Mouse (Mus musculus): Measurements from ENCODE around the gene Taar6. TPM values are rescaled to one million over a fixed set of nuclear protein-coding genes. Genes with fewer than 3 reads are reported as not detected.

Taar6 gene
- polyA plus RNA-seq, 1 experiment from 2014 or later: not detected

Other genes with a start within 250 kb of the Taar6 start
- 245 and 261 TPM in 2 replicates for gene Rps12, start 198.4 kb downstream of the Taar6 start, polyA plus RNA-seq (2015; fragmentation: Nextera tagmentation; extraction: Ambion mirVana)
- gene Slc18b1, start 188.7 kb downstream of the Taar6 start, polyA plus RNA-seq (2015; fragmentation: Nextera tagmentation; extraction: Ambion mirVana): 32.3 and 35.6 TPM in 2 replicates
- not detected in 2 replicates for gene Vnn3, start 134.2 kb downstream of the Taar6 start, polyA plus RNA-seq (2015; fragmentation: Nextera tagmentation; extraction: Ambion mirVana)
- 0.41 and 0.63 TPM in 2 replicates for gene Vnn1, start 91.0 kb downstream of the Taar6 start, polyA plus RNA-seq (2015; fragmentation: Nextera tagmentation; extraction: Ambion mirVana)
- not detected in 2 replicates for gene Taar1, start 65.3 kb downstream of the Taar6 start, polyA plus RNA-seq (2015; fragmentation: Nextera tagmentation; extraction: Ambion mirVana)
- gene Taar2, start 47.1 kb downstream of the Taar6 start, polyA plus RNA-seq (2015; fragmentation: Nextera tagmentation; extraction: Ambion mirVana): 0.27 TPM in 1 of 2 replicates, not detected in the other
- gene Taar3, start 36.1 kb downstream of the Taar6 start, polyA plus RNA-seq (2015; fragmentation: Nextera tagmentation; extraction: Ambion mirVana): not detected in 2 replicates
- gene Taar4, start 25.2 kb downstream of the Taar6 start, polyA plus RNA-seq (2015; fragmentation: Nextera tagmentation; extraction: Ambion mirVana): not detected in 2 replicates
- gene Taar5, start 14.9 kb downstream of the Taar6 start, polyA plus RNA-seq (2015; fragmentation: Nextera tagmentation; extraction: Ambion mirVana): not detected in 2 replicates
- not detected in 2 replicates for gene Taar7a, start 7.8 kb upstream of the Taar6 start, polyA plus RNA-seq (2015; fragmentation: Nextera tagmentation; extraction: Ambion mirVana)
- gene Taar7b, start 14.3 kb upstream of the Taar6 start, polyA plus RNA-seq (2015; fragmentation: Nextera tagmentation; extraction: Ambion mirVana): not detected in 2 replicates
- not detected in 2 replicates for gene Taar7d, start 41.6 kb upstream of the Taar6 start, polyA plus RNA-seq (2015; fragmentation: Nextera tagmentation; extraction: Ambion mirVana)
- gene Taar7e, start 52.0 kb upstream of the Taar6 start, polyA plus RNA-seq (2015; fragmentation: Nextera tagmentation; extraction: Ambion mirVana): not detected in 2 replicates
- not detected in 2 replicates for gene Taar7f, start 63.9 kb upstream of the Taar6 start, polyA plus RNA-seq (2015; fragmentation: Nextera tagmentation; extraction: Ambion mirVana)
- gene Taar8a, start 90.9 kb upstream of the Taar6 start, polyA plus RNA-seq (2015; fragmentation: Nextera tagmentation; extraction: Ambion mirVana): not detected in 2 replicates
- gene Taar8b, start 106.6 kb upstream of the Taar6 start, polyA plus RNA-seq (2015; fragmentation: Nextera tagmentation; extraction: Ambion mirVana): not detected in 2 replicates
- not detected in 2 replicates for gene Taar8c, start 116.3 kb upstream of the Taar6 start, polyA plus RNA-seq (2015; fragmentation: Nextera tagmentation; extraction: Ambion mirVana)
- not detected in 2 replicates for gene Taar9, start 123.9 kb upstream of the Taar6 start, polyA plus RNA-seq (2015; fragmentation: Nextera tagmentation; extraction: Ambion mirVana)
- 62.6 and 79.7 TPM in 2 replicates for gene Stx7, start 163.7 kb upstream of the Taar6 start, polyA plus RNA-seq (2015; fragmentation: Nextera tagmentation; extraction: Ambion mirVana)
- gene Moxd1, start 237.9 kb upstream of the Taar6 start, polyA plus RNA-seq (2015; fragmentation: Nextera tagmentation; extraction: Ambion mirVana): 27.5 and 30.8 TPM in 2 replicates

Measured in embryonic facial prominence, embryonic 13.5 days (tissue).